Mouse (Mus musculus): ENCODE measurements around the gene Znhit2.

Znhit2 gene

DNA sequence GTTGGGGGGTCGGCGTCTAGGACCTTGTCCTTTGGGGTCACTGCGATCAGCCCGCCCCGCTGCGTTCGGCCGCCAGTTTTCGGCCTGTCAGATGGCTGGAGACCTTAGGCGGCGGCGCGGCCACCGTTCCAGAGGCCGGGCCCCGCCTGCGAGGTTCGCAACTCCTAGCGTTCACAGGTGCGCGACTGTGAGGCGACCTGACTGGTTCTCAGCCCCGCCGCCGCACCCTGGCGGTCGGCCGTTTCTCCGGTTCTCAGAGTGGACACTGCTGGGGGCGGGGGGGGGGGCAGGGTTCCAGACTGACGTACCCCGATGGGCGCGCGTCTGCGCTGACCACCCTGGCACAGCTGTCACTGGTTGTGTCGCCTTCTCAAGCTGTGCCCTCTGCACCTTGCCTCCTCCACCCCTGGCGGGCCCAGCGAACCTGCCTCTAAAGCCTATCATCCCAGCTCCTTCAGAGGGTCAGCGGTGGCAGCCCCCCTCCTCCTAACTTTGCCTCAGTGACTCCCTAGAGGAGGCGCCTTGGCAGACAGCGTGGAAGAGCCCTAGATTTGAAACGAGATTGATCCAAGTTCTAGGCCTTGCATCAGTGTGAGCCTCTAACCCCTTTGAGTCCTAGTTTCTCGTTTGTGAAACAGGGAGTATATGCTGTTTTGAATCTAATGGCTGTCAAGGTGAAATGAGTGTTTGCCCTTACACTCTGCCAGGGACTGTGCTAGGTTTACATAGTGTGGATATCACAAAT, 13.7 kb upstream of the Znhit2 start:
- DNase-seq, result peak; percentile 23

DNA sequence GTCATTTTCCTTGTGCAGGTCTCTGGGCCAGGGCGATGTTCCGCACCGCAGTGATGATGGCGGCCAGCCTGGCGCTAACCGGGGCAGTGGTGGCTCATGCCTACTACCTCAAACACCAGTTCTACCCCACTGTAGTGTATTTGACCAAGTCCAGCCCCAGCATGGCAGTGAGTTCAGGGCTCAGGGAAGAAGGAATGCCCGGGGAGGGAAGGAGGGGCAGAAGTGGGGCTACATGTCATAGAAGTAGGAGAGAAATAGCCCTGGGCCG, 13.2 kb upstream of the Znhit2 start:
- peak; percentile 23 for DNase-seq

DNA sequence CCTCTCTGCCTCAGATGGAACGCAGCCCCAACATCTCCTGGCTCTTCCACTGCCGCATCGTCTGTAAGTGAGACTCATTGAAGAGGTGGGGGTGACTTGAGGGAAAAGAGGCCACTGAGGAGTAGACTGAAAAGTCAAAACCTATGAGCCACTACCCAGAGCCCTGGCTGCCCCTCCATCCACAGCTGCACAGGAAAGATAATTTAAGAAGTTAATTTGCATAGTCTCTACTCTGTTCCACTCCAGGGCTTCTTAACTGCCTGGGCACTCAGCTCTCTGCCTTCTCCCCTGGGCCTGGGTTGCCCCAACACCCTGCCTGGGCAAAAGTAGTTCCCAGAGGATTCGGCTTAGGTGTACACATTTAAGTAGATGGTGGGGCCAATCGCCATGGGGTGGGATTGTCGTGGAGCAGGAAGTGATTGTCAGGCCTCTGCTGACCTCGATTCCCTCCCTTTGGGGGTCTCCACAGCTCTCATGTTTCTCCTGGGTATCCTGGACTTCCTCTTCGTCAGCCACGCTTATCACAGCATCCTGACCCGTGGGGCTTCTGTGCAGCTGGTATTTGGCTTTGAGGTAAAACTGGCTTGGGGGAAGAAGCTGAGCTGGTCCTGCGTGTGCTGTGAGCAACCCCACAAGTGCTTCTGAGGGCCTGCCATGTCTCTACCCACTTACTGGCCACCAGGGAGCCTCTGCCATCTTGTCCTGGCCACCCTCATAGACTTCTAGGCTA, 12.1 kb upstream of the Znhit2 start:
- peak; percentile 8 for DNase-seq

DNA sequence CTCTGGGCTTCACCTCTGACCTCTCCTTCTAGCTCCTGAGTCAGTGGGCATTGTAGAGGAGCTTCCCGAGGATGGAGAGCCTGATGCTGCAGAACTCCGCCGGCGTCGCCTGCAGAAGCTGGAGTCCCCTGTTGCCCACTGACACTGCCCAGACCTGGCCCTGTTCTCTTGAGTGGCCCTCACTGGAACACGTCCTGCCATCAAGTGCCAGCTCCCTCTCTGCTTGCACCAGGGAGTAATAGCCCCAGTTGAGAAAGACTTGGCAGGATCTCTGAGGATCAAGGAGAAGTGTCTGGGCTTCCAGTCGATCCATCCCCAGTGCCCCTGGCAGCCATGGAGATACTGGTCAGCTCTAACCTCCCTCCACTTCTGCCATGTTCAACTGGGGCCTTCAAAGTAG, 8.5 kb upstream of the Znhit2 start:
- peak; percentile 6 for DNase-seq

DNA sequence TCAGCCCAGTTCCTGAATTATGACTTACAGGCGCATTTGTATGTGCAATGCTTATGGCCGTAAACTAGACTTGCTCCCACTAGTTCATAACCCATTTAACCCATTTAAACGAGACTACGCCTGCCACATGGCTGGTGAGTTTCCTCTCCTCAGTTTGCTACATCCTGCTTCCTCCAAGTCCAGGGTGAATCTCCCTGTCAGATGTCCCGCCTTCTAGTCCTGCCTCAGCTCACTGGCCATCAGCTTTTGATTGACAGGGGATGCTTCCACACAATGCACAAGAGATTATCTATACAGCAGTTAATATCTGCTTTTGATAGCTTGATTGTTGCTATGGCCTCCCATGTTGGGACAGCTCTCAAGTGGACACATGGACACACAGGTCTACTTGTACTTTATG, 6.7 kb upstream of the Znhit2 start:
- no peak for DNase-seq

DNA sequence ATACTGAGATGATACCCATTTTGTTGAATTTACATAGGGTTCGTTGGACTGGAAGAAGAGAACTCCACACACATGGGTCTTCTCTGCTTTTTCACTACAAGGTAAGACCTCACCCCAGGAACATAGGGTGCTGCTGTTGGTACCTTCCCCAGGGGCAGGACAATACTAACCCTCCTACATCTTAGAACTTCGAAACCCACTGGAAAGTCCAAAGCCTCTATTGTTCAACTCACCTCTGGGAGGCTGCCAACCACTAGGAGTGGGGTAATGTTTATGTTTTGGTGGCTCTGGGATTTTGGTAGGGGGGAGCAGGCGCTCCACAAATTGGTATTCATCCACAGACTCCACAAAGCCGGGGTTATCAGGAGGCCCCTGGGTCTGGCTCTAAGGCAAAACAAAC, 4.3 kb upstream of the Znhit2 start:
- DNase-seq, result peak; percentile 12

DNA sequence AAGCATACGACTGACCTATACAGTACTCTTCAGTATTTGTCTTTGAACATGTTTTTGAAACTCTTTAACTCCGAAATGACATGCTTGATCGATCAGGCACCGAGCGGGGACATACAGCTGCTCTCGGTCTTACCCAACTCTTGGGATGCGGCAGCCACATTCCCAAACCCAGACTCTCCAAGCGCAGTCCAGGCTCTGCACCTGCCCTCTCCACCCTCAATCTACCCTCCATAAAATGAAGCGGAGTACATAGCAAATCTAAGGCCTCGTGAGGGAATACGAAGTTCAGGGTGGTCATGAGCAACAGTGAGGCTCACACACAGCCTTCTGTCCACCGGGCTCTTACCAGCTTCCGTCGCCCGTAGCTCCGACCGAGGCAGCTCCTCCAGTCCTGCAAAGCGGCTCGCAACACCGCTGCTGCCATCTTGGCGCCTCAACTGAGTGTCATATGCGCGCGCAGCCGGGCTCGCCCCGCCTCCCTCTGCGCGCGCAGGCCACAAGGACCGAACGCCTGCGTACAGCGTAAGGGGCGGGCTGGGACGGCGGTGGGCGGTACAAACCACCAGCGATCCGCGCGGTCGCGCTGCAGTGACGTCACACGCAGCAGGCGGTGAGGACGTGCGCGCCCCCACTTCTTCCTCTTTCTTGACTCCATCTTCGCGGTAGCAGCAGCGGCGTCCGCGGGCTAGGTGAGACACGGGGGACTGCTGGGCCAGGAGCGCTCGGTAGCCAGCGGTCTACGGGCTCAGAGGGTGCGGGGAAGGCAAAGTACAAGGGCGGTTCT, 3.5 kb upstream of the Znhit2 start, which contains the start of the genes Mrpl49 and Fau:
Mrpl49 (minus strand) TSS at position 473 of the 784 bp plus-strand sequence.
Fau (plus strand) TSS at position 532 of the 784 bp plus-strand sequence.
- peak; percentile 98 for DNase-seq

DNA sequence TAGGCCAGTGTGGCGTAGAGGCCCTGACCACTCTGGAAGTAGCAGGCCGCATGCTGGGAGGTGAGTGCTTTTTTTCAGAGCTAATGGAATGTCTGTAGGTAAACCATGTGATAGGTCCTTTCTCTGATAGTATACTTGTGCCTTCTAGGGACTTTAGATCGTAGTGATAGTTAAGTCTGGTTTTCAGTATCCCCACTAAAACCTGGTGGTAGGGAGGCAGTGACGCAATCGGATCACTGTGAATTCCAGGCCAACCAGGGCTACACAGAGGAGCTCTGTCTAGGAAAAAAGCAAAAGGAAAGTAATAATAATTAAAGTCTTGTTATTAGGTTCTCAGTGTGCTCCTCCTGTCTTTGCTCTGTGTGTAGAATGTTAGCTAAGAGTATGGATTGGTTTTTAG, 2.5 kb upstream of the Znhit2 start:
- no peak for DNase-seq

DNA sequence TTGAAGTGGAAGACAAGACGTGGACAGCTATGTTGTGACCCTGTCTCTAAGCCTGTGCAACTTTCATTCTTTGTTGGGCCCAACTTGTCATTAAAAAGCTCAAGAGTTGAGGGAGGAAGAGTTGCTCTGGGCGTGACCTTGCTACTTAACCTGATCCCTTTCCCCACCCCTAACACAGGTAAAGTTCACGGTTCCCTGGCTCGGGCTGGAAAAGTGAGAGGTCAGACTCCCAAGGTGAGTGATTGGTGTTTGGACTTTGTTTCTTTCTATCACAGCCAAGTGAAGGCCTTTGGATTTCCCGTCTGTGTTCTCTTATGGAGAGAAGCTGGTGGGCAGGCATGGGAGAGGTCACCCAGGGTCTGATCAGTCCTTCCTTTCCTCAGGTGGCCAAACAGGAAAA, 2.0 kb upstream of the Znhit2 start:
- peak; percentile 55 for DNase-seq

DNA sequence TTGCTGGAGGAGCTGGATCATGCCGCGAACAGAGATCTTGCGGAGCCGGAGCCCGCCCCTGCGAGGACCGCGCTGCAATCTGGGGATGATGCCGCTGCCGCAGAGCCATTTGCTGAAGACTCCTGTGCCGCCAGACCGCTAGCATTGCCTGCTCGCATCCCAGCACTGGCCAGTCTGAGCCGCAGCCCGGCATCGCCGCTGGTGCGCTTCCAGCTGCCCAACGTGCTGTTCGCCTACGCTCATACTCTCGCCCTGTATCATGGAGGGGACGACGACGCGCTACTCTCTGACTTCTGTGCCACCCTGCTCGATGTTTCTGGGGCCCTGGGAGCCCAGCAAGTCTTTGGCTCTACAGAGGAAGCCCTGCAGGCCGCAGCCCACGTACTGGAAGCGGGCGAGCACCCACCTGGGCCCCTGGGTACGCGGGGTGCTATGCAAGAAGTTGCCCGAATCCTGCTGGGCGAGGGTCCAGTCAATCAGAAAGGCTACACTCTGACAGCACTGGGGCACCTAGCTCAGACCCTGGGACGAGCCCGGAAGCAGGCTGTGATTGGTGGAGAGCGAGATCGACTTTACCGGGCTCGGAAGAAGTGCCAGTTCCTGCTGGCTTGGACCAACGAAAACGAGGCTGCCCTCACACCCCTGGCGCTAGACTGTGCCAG, 780 bp downstream of the Znhit2 start:
- peak; percentile 50 for DNase-seq

DNA sequence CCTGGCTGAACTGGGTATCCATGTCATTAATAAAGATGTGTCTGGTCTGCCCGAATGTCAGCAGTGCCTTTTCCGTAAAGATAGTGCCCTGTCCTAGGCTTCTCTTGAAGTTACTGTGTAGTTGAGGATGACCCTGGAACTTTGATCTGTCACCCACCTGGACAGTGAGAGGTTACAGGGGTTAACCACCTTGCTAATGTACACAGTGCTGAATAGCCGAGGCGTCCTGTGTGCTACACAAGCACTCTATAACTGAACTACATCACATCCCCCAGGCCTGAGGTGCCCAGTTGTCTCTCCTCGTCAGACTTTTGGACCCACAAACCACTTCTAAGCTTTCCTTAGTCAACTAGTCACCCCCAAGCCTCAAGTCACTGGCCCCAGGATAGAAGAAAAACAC, 1.4 kb downstream of the Znhit2 start:
- DNase-seq, result no peak

DNA sequence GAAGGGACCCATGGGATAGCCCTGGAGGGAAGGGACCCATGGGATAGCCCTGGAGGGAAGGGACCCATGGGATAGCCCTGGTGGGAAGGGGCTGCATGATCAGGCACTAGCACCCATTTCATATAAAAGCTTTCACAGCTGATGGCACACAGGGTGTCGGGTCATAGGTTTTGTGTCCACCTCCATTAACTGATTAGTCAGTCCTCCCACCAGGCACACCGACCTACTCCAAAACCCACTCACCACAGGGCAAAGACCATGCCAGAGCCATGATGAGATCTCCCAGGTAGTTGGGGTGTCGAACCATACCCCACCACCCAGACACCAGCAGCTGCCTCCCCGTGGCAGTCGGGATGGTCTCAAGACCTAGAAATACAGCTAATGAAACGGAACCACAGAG, 2.1 kb downstream of the Znhit2 start:
- no peak for DNase-seq

DNA sequence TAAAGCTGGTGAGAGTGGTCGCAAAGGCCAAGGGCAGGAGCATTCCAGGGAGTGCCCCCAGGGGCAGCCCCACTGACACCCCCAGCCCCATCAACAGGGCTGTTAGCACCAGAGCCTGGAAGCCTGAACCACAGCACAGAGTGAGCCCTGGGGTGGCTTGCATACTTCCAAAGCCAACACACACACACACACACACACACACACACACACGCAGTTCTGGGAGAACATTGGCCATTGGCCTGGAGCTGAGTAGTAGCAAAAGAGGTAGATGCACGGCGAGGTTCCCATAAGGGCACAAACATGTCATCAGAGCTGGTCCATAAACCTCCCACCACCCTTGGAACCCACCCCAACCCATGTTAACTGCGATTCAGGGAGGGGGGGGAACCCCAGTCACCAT, 5.6 kb downstream of the Znhit2 start:
- no peak for DNase-seq

DNA sequence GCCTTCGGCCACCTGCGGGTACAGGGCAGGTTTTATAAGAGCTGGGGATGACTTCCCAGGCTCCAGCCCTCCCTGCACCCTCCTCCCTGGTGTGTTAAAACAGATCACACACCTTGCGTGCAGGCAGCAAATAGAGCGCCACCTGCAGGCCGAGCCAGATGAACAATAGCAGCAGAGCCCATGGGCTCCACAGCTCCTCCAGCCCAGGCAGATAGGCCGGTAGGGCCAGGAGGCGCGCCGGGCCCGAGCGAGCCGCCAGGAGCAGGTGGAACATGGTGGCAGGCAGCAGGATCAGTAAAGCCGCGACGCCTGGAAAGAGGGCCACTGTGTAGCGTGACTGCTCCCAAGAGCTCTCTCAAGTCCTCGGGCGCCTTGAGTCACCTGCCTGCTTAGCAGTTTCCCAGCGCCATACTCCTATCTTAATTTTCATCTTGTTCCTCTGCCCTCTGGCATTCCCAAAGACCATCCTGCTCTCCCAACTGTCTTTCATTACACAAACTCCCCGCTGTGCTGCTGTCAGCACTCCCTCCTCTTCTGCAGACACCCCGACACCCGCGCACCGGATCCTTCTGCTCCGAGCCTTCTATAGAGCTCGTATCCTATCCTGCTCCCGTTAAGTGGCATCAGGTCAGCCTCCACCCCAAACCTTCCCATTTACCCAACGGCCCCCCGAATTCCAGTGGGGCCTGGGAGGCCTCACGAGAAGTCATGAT, 6.2 kb downstream of the Znhit2 start:
- DNase-seq, result peak; percentile 84

DNA sequence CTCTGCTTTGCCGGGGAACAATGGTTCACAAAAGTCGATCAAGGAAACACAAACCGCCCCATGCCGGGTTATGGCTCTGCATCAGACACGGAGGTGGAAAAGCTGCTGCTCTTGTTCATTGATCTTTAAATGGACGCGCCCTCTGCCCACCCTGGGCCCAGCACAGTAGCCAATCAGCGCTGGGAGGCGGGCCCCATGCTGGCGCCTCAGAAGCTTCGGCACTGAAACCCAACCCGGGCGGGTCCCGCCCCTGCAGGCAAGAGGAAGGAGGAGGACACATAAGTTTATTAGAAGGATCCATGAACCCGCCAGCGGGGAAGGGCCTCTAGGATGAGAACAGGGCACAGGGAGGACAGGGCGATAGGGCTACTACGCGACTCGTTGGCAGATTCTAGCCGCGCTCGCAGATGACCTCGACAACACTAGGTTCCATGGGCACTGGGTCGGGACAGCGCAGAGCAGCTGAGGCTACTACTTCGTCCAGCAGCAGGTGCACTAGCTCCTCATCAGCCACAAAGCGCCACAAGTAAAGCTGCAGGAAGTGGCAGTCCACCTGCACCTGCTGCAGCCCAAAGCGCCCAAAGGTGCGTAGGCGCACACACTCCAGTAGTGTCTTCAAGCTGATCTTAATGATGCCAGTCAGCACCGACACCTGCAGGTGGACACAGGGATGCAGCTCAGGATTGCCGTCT, 6.9 kb downstream of the Znhit2 start, which contains the start of gene Tm7sf2:
Tm7sf2 (minus strand) TSS at position 650 of the 692 bp plus-strand sequence.
- DNase-seq, result peak; percentile 93

DNA sequence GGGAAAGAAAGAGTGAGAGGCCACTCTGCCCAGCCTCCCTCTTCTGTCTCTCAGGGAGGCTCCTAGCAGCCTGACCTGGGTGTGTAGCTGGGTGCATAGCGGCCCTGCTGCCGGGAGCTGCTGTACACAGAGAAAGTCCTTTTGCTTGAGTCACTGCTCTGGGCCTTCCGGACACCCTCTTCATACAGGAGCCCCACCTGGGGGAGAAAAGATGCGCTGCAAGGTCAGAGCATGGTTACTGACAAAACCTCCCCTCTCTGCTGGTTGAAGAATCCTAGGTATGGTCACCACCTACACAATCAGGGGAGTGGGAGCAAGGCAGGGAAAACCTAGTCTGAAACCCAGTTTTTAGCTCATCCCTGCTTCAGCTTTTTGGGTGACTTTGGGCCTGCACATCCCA, 8.0 kb downstream of the Znhit2 start:
- no peak for DNase-seq

DNA sequence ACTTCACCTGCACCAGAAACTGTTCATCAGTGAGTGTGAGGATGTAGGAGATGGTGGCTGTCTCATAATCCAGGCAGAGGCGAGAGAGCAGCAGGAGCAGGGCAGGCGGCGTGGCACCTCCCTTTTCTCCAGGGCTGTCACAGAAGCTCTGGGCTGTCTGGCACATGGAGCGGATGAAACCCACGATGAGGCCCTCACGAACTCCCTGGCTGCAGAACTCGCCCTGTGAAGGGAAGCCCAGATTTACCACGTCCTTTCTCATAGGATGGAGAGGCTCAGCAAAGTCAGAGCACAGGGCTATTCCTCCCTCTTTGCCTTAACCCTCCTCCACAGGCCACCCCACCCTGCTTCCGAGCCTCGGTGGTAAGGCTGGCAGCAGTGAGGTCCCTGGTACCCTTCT, 8.9 kb downstream of the Znhit2 start:
- no peak for DNase-seq

DNA sequence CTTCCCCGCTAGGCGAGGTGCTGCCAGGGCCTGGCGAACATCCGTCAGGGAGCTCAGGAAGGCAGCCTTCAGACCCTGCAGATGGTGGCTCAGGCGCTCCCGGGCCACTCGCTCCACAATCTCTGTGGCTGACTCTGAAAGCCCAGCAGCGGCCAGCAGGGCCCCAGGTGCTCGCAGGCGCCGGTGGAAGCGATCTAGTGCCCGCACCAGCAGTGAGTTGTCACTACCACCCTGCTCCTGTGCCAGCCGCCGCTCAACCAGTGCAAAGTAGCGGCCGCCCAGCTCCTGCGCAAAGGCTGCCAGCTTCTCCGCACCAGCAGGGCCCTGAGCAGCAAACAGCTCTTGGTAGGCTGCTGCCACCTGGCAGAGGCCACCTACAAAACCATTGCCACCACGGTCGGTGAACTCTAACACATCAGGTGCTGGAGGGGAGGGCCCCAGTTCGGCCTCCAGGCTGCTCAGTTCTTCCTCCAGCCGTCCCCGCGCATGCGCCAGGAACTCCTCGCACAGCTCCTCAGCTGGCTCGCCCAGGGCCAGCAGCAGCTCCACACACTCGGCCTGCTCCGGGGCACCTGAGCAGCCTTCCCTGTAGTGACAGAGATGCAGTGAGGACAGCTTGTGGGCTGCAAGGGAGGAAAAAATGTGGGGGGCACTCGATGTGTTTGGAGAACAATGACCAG, 9.7 kb downstream of the Znhit2 start:
- no peak for DNase-seq

DNA sequence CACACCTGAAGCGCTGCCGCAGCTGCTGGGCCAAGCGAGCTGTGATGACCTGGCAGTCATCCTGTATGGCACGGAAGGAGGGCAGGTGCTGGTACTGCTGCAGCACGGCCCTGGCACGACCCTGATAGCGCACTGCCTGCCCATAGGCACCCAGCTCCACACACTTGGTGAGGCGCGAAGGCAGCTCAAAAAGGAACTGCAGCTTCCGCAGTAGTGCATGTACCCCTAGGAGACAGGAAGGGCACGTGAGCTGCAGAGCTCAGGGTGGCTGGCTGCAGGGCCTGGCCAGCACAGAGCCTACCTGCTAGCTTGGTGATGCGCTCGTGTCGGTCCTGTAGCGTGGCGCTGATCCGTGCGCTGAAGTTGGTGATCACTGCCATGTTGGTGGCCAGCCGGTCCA, 10.3 kb downstream of the Znhit2 start:
- DNase-seq, result no peak

DNA sequence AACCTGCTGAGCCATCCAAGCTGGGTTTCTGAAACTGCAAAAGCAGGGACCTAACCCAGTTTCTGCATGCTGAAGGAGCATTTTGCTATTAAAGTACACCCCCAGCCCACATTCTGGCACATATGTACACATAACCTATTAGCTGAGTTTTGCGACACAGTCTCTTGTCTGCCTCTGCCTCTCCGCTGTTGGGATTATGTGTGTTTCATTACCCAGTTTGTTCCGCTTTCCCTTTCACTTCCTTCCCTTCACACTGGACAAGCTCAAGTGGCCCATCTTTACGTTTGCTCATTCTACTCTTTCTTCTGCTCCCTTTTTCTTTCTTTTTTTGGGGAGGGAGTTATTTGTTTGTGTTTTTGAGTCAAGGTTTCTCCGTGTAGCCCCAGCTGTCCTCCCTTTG, 12.9 kb downstream of the Znhit2 start:
- DNase-seq, result no peak

Measured in kidney, adult 11 months (tissue).